Mouse (Mus musculus) embryonic facial prominence, embryonic 14.5 days (tissue): ENCODE data around the gene Gpr183. TPM values are rescaled to one million over a fixed set of nuclear protein-coding genes. Genes with fewer than 3 reads are reported as not detected.

Experiments used
- ATAC-seq: fragments of 200-750 bp; cut with Nextera tagmentation; 2 replicates; pipeline ENCODE4 v1.8.0; 2017; ENCODE audit warnings: low read depth, moderate number of reproducible peaks, moderate TSS enrichment
- DNase-seq: peaks from one replicate; pipeline ENCODE4 v3.0.0-alpha.2; 2015; ENCODE audit warnings: low spot score
- H3K27ac ChIP-seq: fragments of 300-500 bp; sonication (generic); replicated peaks from 2 replicates; pipeline ENCODE4 v1.5.1; 2014; ENCODE audit warnings: low read depth, mild to moderate bottlenecking, low read length, moderate library complexity
- H3K27me3 ChIP-seq: fragments of 300-500 bp; sonication (generic); replicated peaks from 2 replicates; pipeline ENCODE4 v1.6.1; 2014; ENCODE audit warnings: low read length; ENCODE audit not compliant: control insufficient read depth, insufficient read depth
- H3K36me3 ChIP-seq: fragments of 300-500 bp; sonication (generic); 2 replicates; pipeline ENCODE4 v1.6.1; 2014; ENCODE audit warnings: low read length, mixed read lengths; ENCODE audit not compliant: control insufficient read depth, insufficient read depth
- H3K4me1 ChIP-seq: fragments of 300-500 bp; sonication (generic); 2 replicates; pipeline ENCODE4 v1.6.1; 2014; ENCODE audit warnings: antibody characterized with exemption, low read length; ENCODE audit not compliant: control insufficient read depth, insufficient read depth
- H3K4me2 ChIP-seq: fragments of 300-500 bp; sonication (generic); 2 replicates; pipeline ENCODE4 v1.6.1; 2014; ENCODE audit warnings: low read depth, mild to moderate bottlenecking, low read length, moderate library complexity, mixed read lengths
- H3K4me3 ChIP-seq: fragments of 300-500 bp; sonication (generic); 2 replicates; pipeline ENCODE4 v1.5.1; 2014; ENCODE audit warnings: low read depth, mild to moderate bottlenecking, low read length
- H3K9ac ChIP-seq: fragments of 300-500 bp; sonication (generic); 2 replicates; pipeline ENCODE4 v1.6.1; 2014; ENCODE audit warnings: low read depth, mild to moderate bottlenecking, low read length, moderate library complexity, mixed read lengths
- H3K9me3 ChIP-seq: fragments of 300-500 bp; sonication (generic); 2 replicates; pipeline ENCODE4 v1.6.1; 2016; ENCODE audit warnings: low read length; ENCODE audit not compliant: control insufficient read depth
- WGBS: fragments of 180-500 bp; shearing (Covaris S2); extraction: QIAGEN DNeasy Blood & Tissue Kit; methylation state at CpG from one replicate; pipeline ENCODE4 v1.1.7; 2014; 5-methylcytosine and 5-hydroxymethylcytosine counted together
- polyA plus RNA-seq: library from polyadenylated mRNA; unstranded; fragments of >200 nt; fragmentation: Nextera tagmentation; extraction: Ambion mirVana; gene quantifications from 2 replicates; pipeline ENCODE4 v1.2.1, GENCODE M21; 2014

The Gpr183 gene
- polyA plus RNA-seq, 1 experiment from 2014 or later = 3.5 TPM

DNA sequence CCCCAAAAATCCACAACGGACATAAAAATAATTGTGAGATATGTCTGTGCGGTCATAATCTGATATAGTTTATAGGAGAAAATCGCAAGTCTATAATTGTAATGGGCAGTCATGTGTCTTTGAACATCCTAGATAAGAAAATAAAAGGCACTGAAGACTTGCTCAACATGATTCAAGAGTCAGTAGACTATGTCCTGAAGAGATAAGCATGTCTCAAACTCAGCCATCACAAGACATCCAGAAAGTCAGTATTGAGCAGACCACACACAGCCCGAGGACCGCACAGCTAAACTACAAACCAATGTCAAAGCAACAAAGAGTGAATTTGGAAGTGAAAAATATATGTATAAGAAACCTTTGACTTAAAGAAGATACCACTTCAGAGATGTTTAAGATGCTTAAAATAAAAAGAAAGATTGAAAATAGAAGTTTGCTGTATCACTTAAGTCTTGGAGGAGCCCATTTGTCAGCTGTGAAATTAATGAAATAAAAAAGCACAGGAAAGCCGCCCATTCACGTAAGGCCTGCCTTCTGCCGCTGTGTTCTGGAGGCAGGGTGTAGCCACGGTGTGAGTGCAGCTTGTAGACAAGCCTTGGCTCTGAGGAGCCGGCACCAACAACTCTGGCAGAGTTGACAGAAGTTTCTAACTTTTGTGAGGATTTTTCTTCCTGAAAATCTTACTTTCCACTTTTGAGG, 7.7 kb downstream of the Gpr183 start:
- Histone ChIP-seq H3K4me1 (no peaks in the 10 kb centered on the region; the same call in 1 of the 2 replicates), H3K36me3 (0 out of 2 replicates have a peak, but pooled peaks cover 7% of the 10 kb centered on the region), H3K9me3 (no peaks in the 10 kb centered on the region), H3K27me3 (no peaks in the 10 kb centered on the region), H3K4me3 (no peak overlapping the region), H3K27ac (no peak overlapping the region), H3K9ac (no peak overlapping the region), H3K4me2 (no peak overlapping the region)
- WGBS = 90% methylated on average over 10 of the region's 10 CpGs
- DNase-seq (no peak), ATAC-seq (no peak)

GRCm38 (mm10) chr14:121956291-121956690, 8.7 kb downstream of the Gpr183 start:
- Histone ChIP-seq H3K9me3 (no peaks in the 10 kb centered on the region), H3K36me3 (0 out of 2 replicates have a peak, but pooled peaks cover 7% of the 10 kb centered on the region), H3K4me3 (no peak overlapping the region), H3K4me1 (no peaks in the 10 kb centered on the region; the same call in 1 of the 2 replicates), H3K27me3 (no peaks in the 10 kb centered on the region), H3K9ac (no peak overlapping the region), H3K4me2 (no peak overlapping the region), H3K27ac (no peak overlapping the region)
- WGBS = 88% methylated on average over 5 of the region's 5 CpGs
- ATAC-seq (no peak), DNase-seq (no peak)

DNA sequence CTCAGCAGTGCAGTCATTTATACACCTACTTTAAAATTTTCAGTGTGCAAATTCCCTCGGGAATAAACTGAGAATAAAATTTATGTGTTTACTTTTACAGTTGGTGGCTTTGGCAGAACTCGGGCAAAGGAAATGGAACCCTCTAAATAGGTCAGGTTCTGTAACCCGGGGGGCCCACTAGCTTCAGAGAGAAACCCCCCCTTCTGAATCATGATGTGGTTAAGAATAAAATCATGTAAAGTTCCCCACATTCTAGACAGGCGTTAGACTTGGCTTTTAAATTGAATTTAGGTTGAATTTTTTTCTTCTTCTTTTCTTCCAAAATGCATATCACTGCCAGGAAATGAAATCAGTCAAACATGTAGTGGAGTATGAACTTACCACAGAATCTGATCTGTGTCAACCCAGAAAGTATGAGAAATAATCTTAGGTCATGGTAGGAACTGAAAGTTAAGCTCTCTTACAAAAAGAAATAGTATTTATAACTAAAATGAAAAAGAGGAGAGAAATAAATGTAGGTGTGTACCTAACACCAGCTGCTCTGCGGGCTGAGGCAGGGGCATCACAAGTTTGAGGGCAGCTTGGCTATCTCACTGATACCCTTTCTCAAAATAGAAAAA, 9.7 kb downstream of the Gpr183 start:
- ATAC-seq (no peak), DNase-seq (no peak)
- Histone ChIP-seq H3K9me3 (no peaks in the 10 kb centered on the region), H3K9ac (no peak overlapping the region), H3K4me1 (no peaks in the 10 kb centered on the region; the same call in 1 of the 2 replicates), H3K4me2 (no peak overlapping the region), H3K27me3 (no peaks in the 10 kb centered on the region), H3K4me3 (no peak overlapping the region), H3K36me3 (0 out of 2 replicates have a peak, but pooled peaks cover 7% of the 10 kb centered on the region), H3K27ac (no peak overlapping the region)
- 67% methylated on average over 5 of the region's 5 CpGs for WGBS

GRCm38 (mm10) chr14:121954608-121955007, 10.4 kb downstream of the Gpr183 start:
- H3K27ac ChIP-seq = no peak overlapping the region
- 95% methylated on average over 12 of the region's 12 CpGs for WGBS
- H3K9me3 ChIP-seq = no peaks in the 10 kb centered on the region
- H3K4me3 ChIP-seq = no peak overlapping the region
- H3K4me1 ChIP-seq = no peaks in the 10 kb centered on the region; the same call in 1 of the 2 replicates
- ATAC-seq (no peak), DNase-seq (no peak)
- no peak overlapping the region for H3K4me2 ChIP-seq
- H3K27me3 ChIP-seq = no peaks in the 10 kb centered on the region
- 0 out of 2 replicates have a peak, but pooled peaks cover 7% of the 10 kb centered on the region for H3K36me3 ChIP-seq
- no peak overlapping the region for H3K9ac ChIP-seq

GRCm38 (mm10) chr14:121954129-121954528, 10.9 kb downstream of the Gpr183 start:
- Histone ChIP-seq H3K27ac (no peak overlapping the region), H3K27me3 (no peaks in the 10 kb centered on the region), H3K4me3 (no peak overlapping the region), H3K9me3 (no peaks in the 10 kb centered on the region), H3K36me3 (0 out of 2 replicates have a peak, but pooled peaks cover 7% of the 10 kb centered on the region), H3K9ac (no peak overlapping the region), H3K4me1 (no peaks in the 10 kb centered on the region; the same call in 1 of the 2 replicates), H3K4me2 (no peak overlapping the region)
- DNase-seq = no peak
- no peak for ATAC-seq
- WGBS = 96% methylated on average over 11 of the region's 11 CpGs

DNA sequence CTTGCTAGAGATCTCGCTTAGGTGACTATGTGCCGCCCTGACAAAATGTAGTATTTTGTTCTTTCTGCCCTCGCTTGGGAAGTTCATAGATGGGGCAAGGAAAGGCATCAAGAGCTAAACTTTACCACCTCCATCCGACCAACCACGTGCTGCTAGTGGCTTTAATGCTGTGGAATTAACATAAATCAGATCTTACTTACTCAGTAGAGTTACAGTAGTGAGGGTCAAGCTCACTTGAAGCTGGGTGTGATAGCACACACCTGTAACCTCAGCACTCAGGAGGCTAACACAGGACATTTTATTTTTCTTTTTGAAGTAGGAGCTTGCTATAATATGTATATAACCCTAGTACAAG, 13.0 kb downstream of the Gpr183 start:
- Histone ChIP-seq H3K4me2 (no peak overlapping the region), H3K9me3 (no peaks in the 10 kb centered on the region), H3K4me3 (no peak overlapping the region), H3K9ac (no peak overlapping the region), H3K4me1 (no peaks in the 10 kb centered on the region; the same call in 1 of the 2 replicates), H3K36me3 (0 out of 2 replicates have a peak, but pooled peaks cover 7% of the 10 kb centered on the region), H3K27me3 (no peaks in the 10 kb centered on the region), H3K27ac (no peak overlapping the region)
- ATAC-seq (no peak), DNase-seq (no peak)
- WGBS = 88% methylated on average over 5 of the region's 5 CpGs

GRCm38 (mm10) chr14:121951399-121952045, 13.5 kb downstream of the Gpr183 start:
- ATAC-seq = no peak
- Histone ChIP-seq H3K4me1 (no peaks in the 10 kb centered on the region; the same call in 1 of the 2 replicates), H3K4me3 (no peak overlapping the region), H3K27me3 (no peaks in the 10 kb centered on the region), H3K4me2 (no peak overlapping the region), H3K9me3 (no peaks in the 10 kb centered on the region), H3K36me3 (0 out of 2 replicates have a peak, but pooled peaks cover 7% of the 10 kb centered on the region), H3K9ac (no peak overlapping the region), H3K27ac (no peak overlapping the region)
- DNase-seq = no peak
- WGBS = 82% methylated on average over 2 of the region's 2 CpGs

DNA sequence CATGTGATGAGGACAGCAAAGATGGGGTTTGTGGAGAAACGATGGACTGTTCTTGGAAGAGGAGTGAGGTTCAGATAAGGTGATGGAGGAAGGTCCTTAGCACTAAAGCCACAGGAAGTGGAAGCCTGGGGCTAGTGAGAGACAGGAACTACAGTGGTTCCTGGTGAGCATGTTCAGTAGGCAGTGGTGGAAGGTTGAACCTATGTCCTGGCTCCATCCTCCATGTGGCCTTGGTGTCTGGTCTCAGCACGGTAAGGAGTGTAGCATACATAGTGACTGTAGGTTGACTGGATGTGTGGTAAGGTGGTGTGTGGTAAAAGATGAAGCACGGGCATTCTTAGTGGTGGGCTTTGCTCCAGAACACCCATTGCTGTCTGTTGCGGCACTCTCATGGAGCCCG, 15.1 kb downstream of the Gpr183 start:
- 95% methylated on average over 5 of the region's 5 CpGs for WGBS
- Histone ChIP-seq H3K9me3 (no peaks in the 10 kb centered on the region), H3K4me1 (no peaks in the 10 kb centered on the region; the same call in 1 of the 2 replicates), H3K9ac (no peak overlapping the region), H3K27me3 (no peaks in the 10 kb centered on the region), H3K4me2 (no peak overlapping the region), H3K27ac (no peak overlapping the region), H3K36me3 (0 out of 2 replicates have a peak, but pooled peaks cover 7% of the 10 kb centered on the region), H3K4me3 (no peak overlapping the region)
- no peak for DNase-seq
- no peak for ATAC-seq
